Mouse (Mus musculus) heart, postnatal 14 days (tissue): ENCODE data around the gene Prl8a1. TPM values are rescaled to one million over a fixed set of nuclear protein-coding genes. Genes with fewer than 3 reads are reported as not detected.

Source experiments
- DNase-seq, 2 experiments: peaks; one replicate each; pipeline ENCODE4 v3.0.0; 2021 to 2022
- intact Hi-C: fragments of 180-260 bp; cut with DNase I; formaldehyde crosslinking; loops from one replicate; pipeline ENCODE4 v1.15.1; 2025
- long read RNA-seq, 2 experiments: library from polyadenylated mRNA; stranded (forward); transcript quantifications; one replicate each; pipeline ENCODE4 v2.0.0; 2021
- total RNA-seq, 2 experiments: library from RNA; stranded (reverse); gene quantifications; 2 replicates each; pipeline ENCODE4 v1.2.3; 2021

Prl8a1 gene
- not detected for total RNA-seq
- long read RNA-seq, experiment 1: 0 reads
- long read RNA-seq, experiment 2: 0 reads

GRCm38 (mm10) chr13:27582071-27582470 lies at the start of gene Prl8a1:
Gene Prl8a1, minus strand, starts transcription at chr13:27582171.
- intact Hi-C loops: no loop called here
- DNase-seq: no peak

DNA sequence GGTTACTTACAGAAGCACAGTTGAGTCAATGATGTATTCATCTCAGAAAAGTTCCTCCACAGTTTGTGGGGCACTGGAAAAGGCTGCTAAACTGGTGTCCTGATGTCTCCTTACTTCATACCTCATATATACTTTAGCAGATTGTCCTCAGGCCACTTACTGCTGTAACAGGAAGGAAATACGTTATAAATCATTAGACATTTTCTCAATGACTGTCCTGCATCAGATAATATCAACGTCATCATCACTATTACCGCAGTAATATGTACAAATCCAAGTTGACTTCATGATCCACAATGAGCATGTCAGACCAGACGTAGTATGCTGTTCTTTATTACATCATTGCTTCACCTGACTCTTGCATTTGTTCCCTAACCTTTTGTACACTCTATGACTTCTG lies 28.5 kb upstream of the Prl8a1 start, which contains the start of gene Prl7b1:
TSS of gene Prl7b1 (minus strand) at position 101 of the 400 bp plus-strand sequence.
- DNase-seq: no peak
- intact Hi-C loops: no loop called here

DNA sequence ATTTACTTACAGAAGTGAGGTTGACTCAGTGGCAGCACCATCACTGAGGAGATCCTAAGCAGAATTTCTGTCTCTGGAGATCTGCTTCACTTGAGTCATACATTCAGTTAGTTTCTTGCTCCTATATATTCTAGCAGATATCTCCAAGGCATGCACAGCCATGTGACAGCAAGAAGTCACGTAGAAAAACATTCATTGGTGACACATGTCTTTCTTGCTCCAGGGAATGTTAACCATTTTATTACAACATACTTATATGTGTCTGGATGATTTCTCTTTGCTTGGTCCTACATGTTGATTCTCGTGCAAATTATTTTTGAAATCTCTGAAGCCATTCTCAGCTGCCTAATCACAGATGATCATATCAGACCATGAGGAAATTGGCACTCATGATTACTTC lies 17.5 kb downstream of the Prl8a1 start, which contains the start of gene Prl8a9:
TSS of gene Prl8a9 (minus strand) at position 101 of the 400 bp plus-strand sequence.
- DNase-seq: no peak
- intact Hi-C loops: no loop called here

DNA sequence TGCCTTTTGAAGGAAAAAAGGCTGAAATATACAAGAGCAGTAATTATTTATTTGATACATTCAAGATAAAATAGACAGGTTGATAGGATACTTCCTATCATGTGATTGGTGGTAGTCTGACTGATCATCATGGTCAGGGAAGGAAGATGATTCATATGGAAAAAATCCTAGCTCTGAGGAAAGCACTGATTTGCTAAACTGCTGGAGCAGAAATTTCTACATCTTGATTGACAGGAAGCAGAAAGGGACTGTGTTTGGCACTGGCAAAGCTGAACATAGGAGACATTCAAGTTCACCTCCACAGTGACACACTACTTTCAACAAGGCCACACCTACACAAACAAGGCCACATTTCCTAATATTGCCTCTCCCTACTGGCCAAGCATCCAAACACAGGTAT lies 28.6 kb downstream of the Prl8a1 start:
- no peak for DNase-seq
- intact Hi-C loops: no loop called here

Other genes starting within 250 kb of the Prl8a1 start
- not detected for gene Prl8a2, start 236.5 kb downstream of the Prl8a1 start, total RNA-seq
- not detected for gene Prl2b1, start 191.3 kb downstream of the Prl8a1 start, total RNA-seq
- not detected for gene Prl8a6, start 143.5 kb downstream of the Prl8a1 start, total RNA-seq
- not detected for gene Prl8a8, start 69.0 kb downstream of the Prl8a1 start, total RNA-seq
- gene Prl8a9, start 17.6 kb downstream of the Prl8a1 start, total RNA-seq: not detected
- not detected for gene Prl7b1, start 28.4 kb upstream of the Prl8a1 start, total RNA-seq
- gene Prl7a1, start 60.3 kb upstream of the Prl8a1 start, total RNA-seq: not detected
- gene Prl7a2, start 85.9 kb upstream of the Prl8a1 start, total RNA-seq: not detected
- not detected for gene Prl7d1, start 134.6 kb upstream of the Prl8a1 start, total RNA-seq
- not detected for gene Prl7c1, start 198.6 kb upstream of the Prl8a1 start, total RNA-seq
- not detected for gene Prl2a1, start 219.5 kb upstream of the Prl8a1 start, total RNA-seq